18 mouse cellular contexts compared by ENCODE assay signal in genomic region chr4:102753334-102754090, GRCm38 (mm10).
"Had no signal": no experiment of that assay in that cellular context is flagged by ENCODE, and none has a peak within 500 bp of the region (broad histone marks: within the 10 kb centered on the region; RNA-seq: fewer than 3 reads in every experiment).

No protein-coding gene starts in this region.

- ATAC-seq: intestine, embryonic 16.5 days; midbrain, embryonic 15.5 days had no signal

- H3K9me3 ChIP-seq: limb, embryonic 10.5 days; limb, embryonic 13.5 days; liver, embryonic 15.5 days; midbrain, embryonic 12.5 days; midbrain, embryonic 15.5 days; neural tube, embryonic 13.5 days had no signal

- H3K4me3 ChIP-seq: limb, embryonic 10.5 days; limb, embryonic 13.5 days; liver, embryonic 15.5 days; midbrain, embryonic 12.5 days; midbrain, embryonic 15.5 days; myocyte; neural tube, embryonic 13.5 days had no signal

- H3K4me1 ChIP-seq: limb, embryonic 10.5 days; limb, embryonic 13.5 days; liver, embryonic 15.5 days; midbrain, embryonic 12.5 days had no signal

- H3K36me3 ChIP-seq: limb, embryonic 10.5 days; limb, embryonic 13.5 days; liver, embryonic 15.5 days; midbrain, embryonic 12.5 days; midbrain, embryonic 15.5 days; neural tube, embryonic 13.5 days had no signal

- DNase-seq: kidney, adult 18-20 months; kidney, adult 9 months; kidney, postnatal 14 days; kidney, postnatal 4 days; lung, adult 2 months; lung, postnatal 14 days; thymus, adult 18-20 months; thymus, postnatal 14 days; thymus, postnatal 4 days had no signal

- H3K27me3 ChIP-seq: limb, embryonic 13.5 days; liver, embryonic 15.5 days; midbrain, embryonic 12.5 days; midbrain, embryonic 15.5 days; neural tube, embryonic 13.5 days had no signal

- H3K9ac ChIP-seq: limb, embryonic 13.5 days; liver, embryonic 15.5 days; midbrain, embryonic 12.5 days; midbrain, embryonic 15.5 days; neural tube, embryonic 13.5 days had no signal

- H3K4me2 ChIP-seq: limb, embryonic 13.5 days; liver, embryonic 11.5 days; liver, embryonic 15.5 days; midbrain, embryonic 12.5 days; midbrain, embryonic 15.5 days; neural tube, embryonic 13.5 days had no signal

- H3K27ac ChIP-seq: limb, embryonic 10.5 days; limb, embryonic 13.5 days; liver, embryonic 15.5 days; midbrain, embryonic 12.5 days; midbrain, embryonic 15.5 days; neural tube, embryonic 13.5 days had no signal
